In the genomic region with DNA sequence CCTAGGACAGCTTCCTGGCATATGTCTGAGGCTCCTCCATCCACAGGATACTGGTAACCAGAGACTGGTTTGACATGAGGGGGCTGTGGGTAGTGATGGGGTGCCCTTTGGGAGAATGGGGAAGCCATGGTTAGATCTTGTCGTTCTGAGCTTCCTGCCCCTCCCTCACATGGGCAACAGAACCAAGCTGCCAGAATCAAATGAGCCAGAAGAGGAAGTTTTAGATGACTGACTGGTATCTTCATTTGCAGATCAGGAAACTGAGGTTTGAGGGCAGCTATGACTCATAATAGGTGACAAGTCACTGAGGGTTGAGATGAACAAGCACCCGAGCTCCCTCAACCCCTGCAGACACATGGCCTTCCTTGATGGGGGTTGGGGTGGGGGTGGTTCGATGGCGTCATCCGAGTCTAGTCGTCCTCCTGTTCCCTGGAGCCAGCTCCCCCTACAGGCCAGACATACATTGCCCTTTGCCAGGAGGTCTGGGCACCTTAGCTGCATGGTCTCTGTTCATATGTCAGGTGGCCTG, we compare ENCODE assay signal across 8 mouse cellular contexts.
A peak's percentile ranks its signal among the peaks of the same experiment; 100 is the strongest.
DNase-seq lines count a peak whose midpoint lies in the region; ATAC-seq and TF ChIP-seq lines count a peak whose summit lies in the region.

No protein-coding gene starts in this region.

- 25% methylated on average over 6 of the region's 6 CpGs for WGBS in heart, adult 2 months
- WGBS in heart, embryonic 10.5 days, result 45% methylated on average over 6 of the region's 6 CpGs
- WGBS in liver, embryonic 16.5 days (ENCODE audit: insufficient replicate concordance), result 6% methylated on average over 6 of the region's 6 CpGs

- intact Hi-C loops in heart, adult 2 months (cut with DNase I), result no loop called here

- no peak for TF ChIP-seq EP300 in heart, adult 2 months (IDR thresholded peaks at IDR 0.05; ENCODE audit: insufficient read depth, low read depth, low read length)

- H3K9ac ChIP-seq in heart, adult 2 months (ENCODE audit: low read depth, low read length), result no peak overlapping the region
- H3K9ac ChIP-seq in liver, embryonic 16.5 days (ENCODE audit: low read depth, low read length), result no peak overlapping the region

- no peak overlapping the region for H3K27ac ChIP-seq in heart, adult 2 months
- H3K27ac ChIP-seq in heart, embryonic 10.5 days, result no peak overlapping the region
- H3K27ac ChIP-seq in liver, embryonic 16.5 days (ENCODE audit: low read length), result no peak overlapping the region

- no peaks in the 10 kb centered on the region for H3K27me3 ChIP-seq in heart, adult 2 months (ENCODE audit: control insufficient read depth, insufficient read depth, low read length)
- H3K27me3 ChIP-seq in heart, embryonic 10.5 days (ENCODE audit: insufficient read depth, poor library complexity, severe bottlenecking), result peaks cover 43% of the 10 kb centered on the region
- no peaks in the 10 kb centered on the region for H3K27me3 ChIP-seq in liver, embryonic 16.5 days (ENCODE audit: control insufficient read depth, insufficient read depth, low read depth, low read length)

- no peaks in the 10 kb centered on the region for H3K9me3 ChIP-seq in heart, embryonic 10.5 days
- H3K9me3 ChIP-seq in liver, embryonic 16.5 days (replicated peaks; ENCODE audit: control insufficient read depth, low read length), result no peaks in the 10 kb centered on the region

- no peak overlapping the region for H3K4me2 ChIP-seq in liver, embryonic 16.5 days (ENCODE audit: low read depth, low read length)

- TF ChIP-seq POLR2A in heart, adult 2 months (IDR thresholded peaks at IDR 0.05; ENCODE audit: insufficient read depth, low read depth, low read length), result no peak

- no peak overlapping the region for H3K4me3 ChIP-seq in heart, adult 2 months
- no peak overlapping the region for H3K4me3 ChIP-seq in heart, embryonic 10.5 days
- no peak overlapping the region for H3K4me3 ChIP-seq in liver, embryonic 16.5 days (ENCODE audit: low read depth, low read length)

- peak; percentile 36 for TF ChIP-seq CTCF in heart, adult 2 months (IDR thresholded peaks at IDR 0.05)

- DNase-seq in heart, adult 2 months, result peak in 1 of 2 experiments; percentile 56
- no peak for DNase-seq in heart, embryonic 10.5 days (ENCODE audit: low spot score)
- DNase-seq in 3T3-L1 (ENCODE audit: low read depth, low spot score) (peak; percentile 58), NIH3T3 (ENCODE audit: low read depth) (peak; percentile 22)
- DNase-seq in spleen, postnatal 10 days (ENCODE audit: low spot score in 2 of 2), result peak; percentile 26 to 76
- no peak for DNase-seq in frontal cortex, postnatal 10 days (ENCODE audit: low spot score in 2 of 2)
- no peak for DNase-seq in embryo, embryonic 9.5 days (ENCODE audit: extremely low spot score)

- no peaks in the 10 kb centered on the region for H3K79me2 ChIP-seq in heart, adult 2 months (replicated peaks; ENCODE audit: control insufficient read depth, insufficient read depth, low read length)

- H3K4me1 ChIP-seq in heart, adult 2 months (ENCODE audit: control insufficient read depth, insufficient read depth, low read length), result no peaks in the 10 kb centered on the region
- peaks cover 17% of the 10 kb centered on the region; the same call in 1 of the 2 replicates for H3K4me1 ChIP-seq in heart, embryonic 10.5 days
- H3K4me1 ChIP-seq in liver, embryonic 16.5 days (ENCODE audit: control insufficient read depth, low read depth, low read length), result no peaks in the 10 kb centered on the region

- ATAC-seq in liver, embryonic 16.5 days (ENCODE audit: low read depth), result peak; percentile 30

- H3K36me3 ChIP-seq in heart, adult 2 months (ENCODE audit: control insufficient read depth, insufficient read depth, low read length), result no peaks in the 10 kb centered on the region
- no peaks in the 10 kb centered on the region for H3K36me3 ChIP-seq in heart, embryonic 10.5 days
- H3K36me3 ChIP-seq in liver, embryonic 16.5 days (ENCODE audit: control insufficient read depth, insufficient read depth), result no peaks in the 10 kb centered on the region

Comparison
In these comparisons a context has a peak if more than half of its experiments do, and no peak if none do; other contexts are left out.
1. DNase-seq: peak in 3T3-L1 (single experiment), NIH3T3 (single experiment) and spleen, postnatal 10 days (2 of 2); none in heart, embryonic 10.5 days (single experiment), frontal cortex, postnatal 10 days (0 of 2) and embryo, embryonic 9.5 days (single experiment).